Mouse (Mus musculus) gastrocnemius, adult 8-10 months (tissue): ENCODE measurements around the gene Galnt15. TPM values are rescaled to one million over a fixed set of nuclear protein-coding genes. Genes with fewer than 3 reads are reported as not detected.

Source experiments
- DNase-seq, 2 experiments: peaks; one replicate each; pipeline ENCODE4 v3.0.0; 2022; ENCODE audit warnings: low spot score in 2 of 2
- total RNA-seq, 4 experiments: library from RNA; stranded (reverse); gene quantifications; 2 replicates each; pipeline ENCODE4 v1.2.4; 2022

The Galnt15 gene
- total RNA-seq = 10 to 100 TPM in 1 of 4 experiments, 1 to 10 TPM in 3; 3.9 to 14.4 (median 7.8) TPM

DNA sequence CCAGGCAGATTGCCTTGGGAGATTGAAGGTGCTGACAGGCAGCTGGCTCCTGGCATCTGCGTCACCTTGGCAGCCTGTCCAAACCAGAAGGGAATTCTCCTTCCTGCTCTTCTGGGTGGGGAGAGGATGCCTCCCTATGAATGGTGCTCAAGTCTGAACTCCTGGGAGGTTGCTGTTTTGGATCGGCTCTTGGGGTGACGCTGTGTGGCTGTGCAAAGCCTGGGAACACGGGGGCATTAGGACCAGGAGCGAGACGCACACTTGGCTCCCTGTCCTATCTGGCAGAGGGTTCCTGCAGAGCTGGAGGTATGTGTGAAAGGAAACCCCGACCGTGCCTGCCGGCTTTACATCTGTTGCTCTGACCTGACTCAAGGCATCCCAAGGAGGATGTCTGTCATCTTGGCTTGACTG, at the start of gene Galnt15:
Gene Galnt15, plus strand, starts transcription at position 309 of the 411 bp plus-strand sequence.
- DNase-seq = peak; percentile 53 to 68

DNA sequence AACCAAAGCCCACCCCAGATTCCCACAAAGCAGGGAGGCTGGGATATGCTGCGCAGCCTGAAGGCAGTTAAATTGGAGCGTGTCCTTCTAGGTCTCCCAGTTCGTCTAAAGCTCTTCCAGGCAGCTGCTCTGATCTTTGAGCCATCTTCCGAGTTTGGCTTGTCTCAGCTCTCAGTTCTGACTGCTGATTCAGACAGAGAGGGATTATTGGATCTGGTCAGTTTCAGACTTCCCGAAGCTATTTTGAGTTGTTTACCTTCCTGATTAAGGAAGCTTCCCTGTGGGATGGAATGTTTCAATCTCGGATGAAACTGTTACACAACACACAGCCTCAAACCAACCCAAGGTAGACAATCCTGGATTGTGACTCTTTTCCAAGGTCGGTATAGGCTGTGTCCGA, 34.8 kb upstream of the Galnt15 start:
- no peak for DNase-seq

DNA sequence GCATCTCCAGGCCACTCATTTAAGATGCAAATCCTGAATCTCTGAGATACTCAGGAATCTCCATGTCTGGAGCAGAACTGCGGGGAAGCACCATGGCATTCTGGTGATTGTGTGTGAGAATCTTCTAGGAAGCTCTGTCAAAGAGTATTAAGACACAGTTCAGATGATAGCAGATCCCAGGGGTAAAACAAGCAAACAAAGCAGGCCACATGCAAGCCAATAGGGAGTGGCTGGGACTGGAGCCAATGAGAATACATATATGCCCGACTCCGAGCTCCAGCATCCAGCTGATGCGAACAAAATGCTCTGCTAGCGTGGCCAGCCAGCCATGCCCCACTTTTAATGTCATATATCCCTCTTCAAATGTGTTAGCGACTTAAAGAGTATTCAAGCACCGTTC, 27.8 kb upstream of the Galnt15 start:
- no peak for DNase-seq

DNA sequence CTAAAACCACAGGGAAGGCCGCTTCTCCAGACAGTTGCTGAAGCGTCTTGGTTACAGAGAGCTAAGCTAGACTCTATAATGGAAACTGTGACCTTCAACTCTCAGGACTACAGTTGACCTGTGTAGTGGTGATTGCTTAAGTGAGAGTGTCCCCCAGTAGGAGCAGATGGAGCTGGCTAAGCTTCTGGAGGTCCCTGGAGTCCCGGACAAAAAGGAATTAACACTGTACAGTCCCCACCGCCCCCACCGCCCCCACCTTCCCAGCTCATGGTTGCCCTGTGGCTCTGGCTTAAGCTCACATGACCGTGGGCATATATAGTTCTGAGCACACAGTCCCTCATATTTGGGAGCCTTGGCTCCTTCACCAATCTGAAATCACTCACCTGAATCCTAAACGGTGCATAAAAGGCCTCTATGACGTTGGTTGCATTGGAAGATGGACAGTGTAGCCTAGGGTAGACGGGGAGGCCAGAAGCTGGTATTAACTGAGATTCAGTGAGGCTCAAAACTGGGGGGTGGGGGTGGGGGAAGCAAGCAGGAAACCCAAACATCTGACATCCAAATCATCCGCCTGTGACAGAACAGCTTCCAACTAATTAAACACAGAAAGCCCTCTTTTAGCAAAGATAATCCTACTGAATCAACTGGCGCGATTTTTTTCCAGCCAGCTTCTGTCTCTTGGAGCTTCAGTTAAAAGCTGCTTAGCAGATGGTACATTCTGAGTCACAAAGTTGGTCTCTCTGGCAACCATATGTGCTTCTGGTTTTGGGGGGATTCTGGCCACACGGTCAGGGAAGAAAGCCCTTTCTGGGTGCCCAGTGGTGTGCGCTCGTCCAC, 26.1 kb upstream of the Galnt15 start:
- DNase-seq = no peak

DNA sequence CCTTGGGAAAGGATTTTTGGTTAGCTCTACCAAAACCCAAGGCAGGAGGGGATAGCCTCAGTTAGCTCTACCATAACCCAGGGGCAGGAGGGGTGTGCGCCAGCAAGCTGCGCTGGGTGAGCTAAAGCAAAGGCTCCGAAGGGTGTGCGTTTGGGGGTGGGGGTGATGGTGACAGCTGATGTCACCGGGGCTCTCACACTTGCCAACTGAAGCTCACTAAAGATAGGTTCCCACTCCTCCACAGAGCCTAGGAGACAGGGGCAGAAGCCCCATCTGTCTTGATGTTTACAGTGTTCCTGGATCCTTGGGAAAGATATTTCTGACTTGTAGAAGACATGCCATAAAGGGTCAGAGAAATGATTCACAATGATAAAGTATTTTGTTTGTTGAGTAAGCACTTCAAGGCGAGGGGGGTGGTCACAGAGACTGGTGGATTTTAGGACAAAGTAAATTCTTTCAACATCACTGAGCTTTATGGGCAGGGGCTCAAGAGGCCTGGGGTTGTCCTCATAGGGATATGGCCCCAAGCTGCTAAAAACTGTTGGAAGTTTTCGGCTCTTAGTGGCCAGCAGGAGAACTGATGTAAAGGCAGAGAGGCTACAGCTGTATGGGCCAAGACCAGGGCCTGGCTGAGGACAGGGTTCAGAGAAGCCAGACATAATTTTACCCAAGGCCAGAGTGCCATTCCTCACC, 24.7 kb upstream of the Galnt15 start:
- DNase-seq = no peak

DNA sequence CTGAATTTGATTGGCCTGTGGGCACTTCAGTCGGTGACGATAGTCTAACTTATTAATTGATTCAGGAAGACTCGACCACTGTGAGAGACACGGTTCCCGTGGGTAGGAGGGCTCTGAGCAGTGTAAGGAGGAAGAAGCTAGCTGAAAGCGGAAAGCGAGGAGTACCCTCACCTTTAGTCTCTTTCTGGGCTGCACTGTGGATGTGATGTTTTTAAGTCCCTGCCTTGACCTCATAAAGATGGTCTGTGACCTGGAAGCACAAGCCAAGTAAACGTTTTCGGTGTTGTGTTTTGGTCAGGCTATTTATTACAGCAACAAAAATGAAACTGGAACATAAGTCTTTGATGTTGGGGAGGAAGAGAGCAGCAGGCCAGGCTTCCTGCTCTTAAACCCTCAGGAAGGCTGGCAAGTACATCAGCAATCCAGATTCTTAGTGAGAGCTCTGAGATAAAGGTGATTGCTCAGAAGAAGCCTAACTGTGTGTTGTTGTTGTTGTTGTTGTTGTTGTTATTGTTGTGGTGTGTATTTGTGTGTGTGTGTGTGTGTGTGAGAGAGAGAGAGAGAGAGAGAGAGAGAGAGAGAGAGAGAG, 23.0 kb upstream of the Galnt15 start:
- DNase-seq = no peak

DNA sequence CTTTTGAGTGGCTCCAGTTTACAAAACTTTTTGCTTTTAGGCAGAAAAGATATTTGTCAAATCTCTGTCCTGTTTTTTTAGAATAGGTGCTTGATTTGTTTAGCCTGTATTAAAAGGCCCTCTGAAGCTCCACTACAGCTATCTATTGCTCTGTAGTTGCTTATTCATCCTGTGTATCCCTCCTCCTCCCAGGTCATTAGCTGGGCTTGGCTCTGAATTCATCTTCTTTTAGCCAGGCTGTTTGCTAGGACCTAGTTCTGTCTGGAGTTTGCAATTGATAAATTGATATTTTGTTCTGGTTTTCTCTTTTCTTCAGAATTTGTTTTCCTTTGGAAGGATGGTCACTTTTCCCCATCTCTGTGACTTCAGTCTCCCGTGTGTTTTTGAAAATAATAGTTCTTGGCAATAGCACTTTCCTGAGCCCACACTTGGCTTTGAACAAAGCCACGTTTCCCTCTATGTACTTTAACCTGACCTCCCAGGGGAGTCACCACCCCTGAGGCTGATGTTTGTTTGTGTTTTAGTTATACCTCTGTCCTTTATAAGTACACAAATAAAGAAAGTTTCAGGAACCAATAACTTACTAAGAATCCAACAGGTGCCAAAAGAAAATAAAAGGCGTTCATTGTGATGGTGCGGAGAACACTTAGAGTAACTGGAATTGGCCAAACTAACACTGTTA, 21.0 kb upstream of the Galnt15 start:
- no peak for DNase-seq

DNA sequence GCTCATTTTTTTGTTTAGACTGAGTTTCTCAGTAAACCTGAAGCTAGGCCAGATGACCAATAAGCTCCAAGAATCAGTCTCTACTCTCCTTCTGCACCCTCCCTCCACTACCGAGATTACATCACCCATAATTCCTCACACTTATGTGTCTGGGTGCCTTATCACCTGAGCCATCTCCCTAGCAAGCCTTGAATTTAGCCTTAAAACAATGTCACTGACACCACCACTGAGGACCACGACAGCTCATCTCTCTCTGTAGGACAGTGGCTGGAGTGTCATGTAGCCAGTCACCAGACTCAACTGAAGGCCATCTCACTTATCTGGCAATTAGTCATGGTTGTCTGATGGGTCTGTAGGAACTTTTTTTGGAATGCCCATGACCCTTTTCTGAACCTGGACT, 19.1 kb upstream of the Galnt15 start:
- no peak for DNase-seq

DNA sequence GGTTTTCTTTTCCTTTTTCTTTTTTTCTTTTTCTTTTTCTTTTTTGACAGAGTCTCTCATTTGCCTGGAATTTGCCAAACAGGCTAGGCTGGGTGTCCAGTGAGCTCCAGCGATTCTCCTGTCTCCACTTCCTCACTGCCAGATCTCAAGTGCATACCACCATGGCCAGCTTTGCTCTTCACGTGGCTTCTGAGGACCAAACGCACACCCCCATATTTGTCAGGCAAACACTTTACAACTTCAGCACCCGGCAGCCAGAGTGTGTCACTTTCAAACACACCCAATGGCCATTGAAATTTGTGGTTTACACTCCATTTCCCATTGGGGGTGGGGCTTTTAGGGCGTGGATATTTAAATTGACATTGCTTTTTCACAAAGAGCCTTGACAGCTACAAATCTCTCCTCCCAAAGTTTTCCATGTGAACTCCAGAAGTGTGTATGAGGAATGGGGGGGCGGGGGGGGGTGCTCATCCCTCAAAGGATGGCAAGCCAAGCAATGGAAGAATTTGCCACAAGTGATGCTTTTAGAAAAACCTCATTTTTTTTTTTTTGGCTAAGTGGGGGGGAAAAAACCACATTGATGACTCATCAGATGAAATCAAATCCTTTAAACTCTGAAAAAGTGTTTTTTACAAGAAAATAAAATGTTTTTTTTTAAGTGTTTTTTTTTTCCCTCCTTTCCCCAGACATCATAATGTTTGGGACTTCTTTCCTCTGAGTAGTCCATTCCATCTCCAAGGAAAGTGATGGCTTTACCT, 17.1 kb upstream of the Galnt15 start:
- no peak for DNase-seq

DNA sequence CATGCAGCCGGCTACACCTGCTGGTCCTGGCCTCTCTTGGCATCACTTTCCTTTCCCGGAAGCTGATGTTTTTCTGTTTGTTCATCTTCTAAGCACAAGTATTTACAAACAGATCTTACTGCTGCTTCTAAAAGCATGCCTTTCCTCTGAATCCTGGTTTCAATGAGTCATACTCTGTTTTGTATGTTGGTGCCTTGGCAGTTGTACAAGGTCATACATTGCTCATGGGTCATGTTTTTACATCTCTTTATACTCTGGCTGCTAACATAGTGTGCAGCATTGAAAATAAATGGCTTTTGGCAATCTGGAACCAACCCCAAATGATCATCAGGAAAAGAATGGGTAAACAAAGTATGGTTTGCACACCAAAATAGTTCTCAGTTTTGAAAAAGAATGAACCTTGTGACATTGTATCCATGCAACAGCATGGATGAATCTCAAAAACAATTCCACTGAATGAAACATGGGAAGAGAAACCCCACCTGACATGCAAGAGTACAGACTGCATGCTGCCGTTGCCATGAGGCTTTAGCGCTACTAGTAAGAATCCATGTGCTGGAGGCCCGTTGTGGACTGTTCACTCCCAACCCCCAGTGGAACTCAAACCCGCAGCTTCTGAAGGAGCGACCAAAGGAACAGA, 13.5 kb upstream of the Galnt15 start:
- no peak for DNase-seq

DNA sequence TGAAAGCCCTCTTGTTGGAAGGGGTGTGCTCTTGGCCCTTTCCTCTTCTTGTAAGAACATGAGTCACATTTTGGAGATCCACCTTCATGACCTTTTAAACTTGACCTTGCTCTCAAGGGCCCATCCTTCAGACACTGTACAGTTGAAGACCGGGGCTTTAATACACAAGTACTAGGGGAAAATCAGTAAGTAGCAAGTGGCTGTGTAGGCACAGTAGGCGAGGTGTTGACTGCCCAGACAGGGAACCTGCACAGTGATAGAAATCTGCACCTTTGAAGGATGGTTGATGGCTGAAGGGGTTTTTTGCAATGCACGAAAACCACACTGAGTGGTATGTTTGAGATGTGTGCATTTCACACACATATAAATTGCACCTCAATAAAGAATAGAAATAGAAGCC, 12.3 kb upstream of the Galnt15 start:
- no peak for DNase-seq

DNA sequence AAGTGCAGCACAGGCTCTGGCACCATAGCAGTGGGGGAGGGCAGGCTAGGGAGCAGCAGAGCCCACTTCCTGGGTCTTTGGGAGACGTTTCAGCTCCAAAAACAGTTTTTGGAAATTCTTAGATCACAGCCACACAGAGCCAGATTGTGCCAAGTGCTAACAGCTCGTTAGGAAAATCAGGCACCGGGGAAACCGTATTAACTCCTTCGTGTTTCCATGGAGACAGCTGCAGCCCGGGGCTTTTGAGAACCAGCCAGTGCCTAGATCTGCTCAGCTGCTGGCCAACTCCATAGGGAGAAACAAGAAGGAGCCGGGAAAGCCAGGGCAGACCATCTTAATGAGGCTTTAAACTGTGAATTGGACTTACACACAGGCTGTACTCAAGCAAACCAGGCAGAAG, 11.9 kb upstream of the Galnt15 start:
- no peak for DNase-seq

DNA sequence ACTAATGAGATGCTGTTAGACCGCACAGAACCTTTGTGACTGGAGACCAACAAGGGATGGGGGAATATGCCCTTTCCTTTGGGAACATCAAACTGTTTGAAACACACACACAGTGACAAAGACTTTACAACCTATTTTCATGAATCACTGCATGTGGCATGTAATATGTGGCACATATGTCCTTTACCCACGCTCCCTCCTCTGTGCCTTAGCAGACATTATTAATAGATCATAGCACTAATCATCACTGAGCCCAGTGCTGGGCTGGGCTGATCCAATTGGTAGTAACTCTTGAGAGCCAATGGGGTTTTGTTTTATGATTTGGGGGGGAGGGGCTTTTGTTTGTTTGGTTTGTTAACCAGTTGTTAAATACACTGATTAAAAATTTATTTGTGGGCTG, 11.3 kb upstream of the Galnt15 start:
- DNase-seq = no peak

DNA sequence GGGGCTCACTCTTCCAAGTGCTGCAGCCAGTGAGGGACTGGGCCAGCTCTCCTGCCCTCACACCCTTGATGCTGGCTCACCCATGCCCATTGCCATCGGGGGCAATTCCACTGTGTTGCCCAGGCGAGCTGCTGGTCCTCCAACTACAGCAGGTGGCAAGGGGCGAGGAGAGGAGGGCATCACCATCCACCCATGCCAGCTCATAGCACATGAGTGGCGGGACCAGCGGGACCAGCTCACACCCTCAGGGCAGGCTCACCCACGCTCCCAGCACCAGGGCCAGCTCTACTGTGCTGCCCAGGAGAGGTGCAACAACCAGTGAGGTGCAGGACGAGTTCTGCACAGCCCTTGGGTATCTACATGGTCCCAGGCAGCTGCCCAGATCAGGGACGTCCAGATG, 9.7 kb upstream of the Galnt15 start:
- DNase-seq = no peak

DNA sequence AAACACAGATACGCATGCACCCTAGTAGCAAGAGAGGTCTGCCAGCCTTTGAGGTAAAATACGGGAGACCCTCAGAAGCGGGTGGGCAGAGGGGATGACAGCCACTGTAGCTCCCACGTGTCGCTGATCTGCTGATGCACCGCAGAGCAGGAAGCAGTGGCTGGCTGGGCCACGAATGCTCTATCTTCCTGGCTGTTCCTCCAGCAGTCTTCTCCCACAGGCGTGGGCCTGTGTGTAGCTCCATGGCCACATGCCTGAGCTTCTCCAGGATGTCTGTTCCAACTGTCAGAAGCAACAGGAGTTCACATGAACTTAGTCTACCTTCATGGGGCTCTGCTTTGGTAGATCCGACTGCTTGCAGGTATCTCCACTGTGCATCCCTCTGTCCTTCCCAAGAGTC, 6.8 kb upstream of the Galnt15 start:
- DNase-seq = no peak

DNA sequence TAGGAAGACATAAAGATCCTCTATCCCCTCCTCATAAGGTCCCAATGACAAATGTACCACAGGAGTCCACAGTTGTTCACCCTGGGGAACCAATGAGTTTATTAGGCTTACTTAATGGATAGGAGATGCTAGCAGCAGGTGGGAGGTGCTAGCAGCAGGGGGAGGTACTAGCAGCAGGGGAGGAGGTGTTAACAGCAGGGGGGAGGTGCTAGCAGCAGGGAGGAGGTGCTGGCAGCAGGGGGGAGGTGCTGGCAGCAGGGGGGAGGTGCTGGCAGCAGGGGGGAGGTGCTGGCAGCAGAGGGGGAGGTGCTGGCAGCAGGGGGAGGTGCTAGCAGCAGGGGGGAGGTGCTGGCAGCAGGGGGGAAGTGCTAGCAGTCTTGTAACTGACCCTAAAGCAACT, 6.3 kb upstream of the Galnt15 start:
- DNase-seq = no peak

DNA sequence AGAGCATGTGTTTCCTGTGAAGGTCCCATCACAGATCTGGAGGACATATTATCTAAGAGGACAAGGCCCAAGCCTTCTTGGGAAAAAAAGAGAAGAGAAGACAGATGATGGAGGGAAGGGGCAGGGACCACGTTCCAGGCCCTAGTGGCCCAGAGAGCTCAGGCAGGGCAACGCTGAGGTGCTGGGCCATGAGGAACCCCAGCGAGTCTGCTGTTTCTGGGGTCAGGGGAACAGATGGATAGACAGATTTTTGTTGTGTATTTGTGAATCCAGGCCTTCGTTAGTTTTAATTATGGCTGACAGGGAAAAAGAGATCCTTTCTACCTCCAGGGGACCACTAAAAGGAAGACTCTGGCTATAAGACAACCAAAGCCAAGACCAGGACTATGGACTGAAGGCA, 4.9 kb upstream of the Galnt15 start:
- DNase-seq = no peak

DNA sequence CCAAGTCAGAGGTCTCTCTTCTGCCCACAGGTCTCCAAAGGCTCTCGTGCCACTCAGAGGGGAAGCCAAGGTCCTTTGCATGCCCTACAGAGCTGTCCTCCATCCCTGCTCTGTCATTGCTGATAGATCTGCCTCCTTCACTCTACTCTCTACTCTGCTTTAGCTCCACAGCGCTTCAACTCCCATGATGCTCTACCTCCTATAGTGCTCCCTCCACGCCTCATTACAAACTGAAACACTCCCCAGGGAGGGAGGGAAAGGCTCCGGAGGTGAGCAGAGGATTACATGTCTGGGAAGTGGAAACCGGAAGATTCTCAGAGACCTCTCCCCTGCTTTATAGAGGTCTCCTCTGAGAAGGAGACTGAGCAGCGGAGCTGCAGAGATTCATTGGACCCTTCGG, 1.6 kb upstream of the Galnt15 start:
- DNase-seq = no peak

DNA sequence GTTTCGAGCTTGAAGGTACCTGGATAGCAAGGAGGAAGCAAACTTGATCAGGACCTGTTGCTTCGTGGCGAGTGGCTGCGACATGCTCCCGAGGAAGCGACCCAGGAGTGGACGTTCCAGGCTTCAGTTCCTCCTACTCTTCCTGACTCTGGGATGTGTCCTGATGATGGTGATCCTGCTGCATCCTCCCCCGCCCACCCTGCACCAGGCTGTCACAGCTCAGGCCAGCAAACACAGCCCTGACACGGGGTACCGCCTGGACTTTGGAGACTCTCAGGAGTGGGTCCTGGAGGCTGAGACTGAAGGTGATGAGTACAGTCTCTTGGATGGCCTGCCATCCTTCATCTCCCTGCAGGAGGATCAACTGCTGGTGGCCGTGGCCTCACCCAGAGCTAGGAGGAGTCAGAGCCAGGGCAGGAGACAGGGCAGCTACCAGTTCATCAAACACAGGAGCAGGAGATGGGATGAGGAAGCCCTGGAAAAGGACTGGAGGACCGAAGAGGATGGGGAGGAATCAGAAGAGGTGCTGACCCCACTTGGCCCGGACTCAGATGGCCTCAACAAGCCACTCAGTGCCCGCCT, 713 bp downstream of the Galnt15 start:
- DNase-seq = no peak

DNA sequence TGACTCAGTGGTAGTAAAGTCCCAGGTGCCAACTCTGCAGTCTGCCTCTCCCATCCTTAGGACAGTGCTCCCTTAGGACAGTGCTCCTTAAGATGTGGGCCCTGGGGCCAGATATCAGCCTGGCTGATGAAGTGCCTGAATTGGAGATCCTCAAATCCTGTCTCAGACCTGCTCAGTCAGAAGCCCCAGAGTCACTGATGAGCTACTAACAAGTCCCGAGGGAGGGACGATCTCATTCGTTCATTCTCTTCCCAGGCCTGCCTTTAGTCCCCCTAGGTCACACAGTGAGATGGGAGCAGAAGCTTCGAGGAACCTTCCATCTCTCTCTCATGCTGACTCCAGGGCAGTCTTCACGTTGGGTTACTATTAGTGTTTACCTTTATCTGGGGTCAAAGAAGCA, 1.3 kb downstream of the Galnt15 start:
- no peak for DNase-seq
